Mouse (Mus musculus) heart, postnatal 0 days (tissue): ENCODE data around the gene Ifna7. TPM values are rescaled to one million over a fixed set of nuclear protein-coding genes. Genes with fewer than 3 reads are reported as not detected.
"Not testable (repeated sequence)": the region's sequence is repeated elsewhere in the genome, so short reads cannot be mapped to it uniquely, and the experiment has no call there.

Source experiments
- ATAC-seq: fragments of 200-750 bp; cut with Nextera tagmentation; 2 replicates; pipeline ENCODE4 v1.8.0; 2017; ENCODE audit warnings: low read depth, moderate number of reproducible peaks, moderate library complexity; ENCODE audit not compliant: insufficient read depth
- DNase-seq: peaks from one replicate; pipeline ENCODE4 v3.0.0-alpha.2; 2016; ENCODE audit warnings: low spot score
- H3K27ac ChIP-seq: fragments of 300-500 bp; sonication (generic); 2 replicates; pipeline ENCODE4 v1.5.1; 2014; ENCODE audit warnings: low read depth, mild to moderate bottlenecking
- H3K27me3 ChIP-seq: fragments of 300-500 bp; sonication (generic); 2 replicates; pipeline ENCODE4 v1.6.1; 2014; ENCODE audit warnings: low read length, mixed read lengths; ENCODE audit not compliant: control insufficient read depth, insufficient read depth
- H3K36me3 ChIP-seq: fragments of 300-500 bp; sonication (generic); replicated peaks from 2 replicates; pipeline ENCODE4 v1.6.1; 2014; ENCODE audit warnings: low read length, mixed read lengths; ENCODE audit not compliant: control insufficient read depth, insufficient read depth
- H3K4me1 ChIP-seq: fragments of 300-500 bp; sonication (generic); 2 replicates; pipeline ENCODE4 v1.6.1; 2014; ENCODE audit warnings: antibody characterized with exemption; ENCODE audit not compliant: control insufficient read depth, insufficient read depth
- H3K4me2 ChIP-seq: fragments of 300-500 bp; sonication (generic); 2 replicates; pipeline ENCODE4 v1.6.1; 2014; ENCODE audit warnings: low read depth, mild to moderate bottlenecking, low read length, moderate library complexity
- H3K4me3 ChIP-seq: fragments of 300-500 bp; sonication (generic); 2 replicates; pipeline ENCODE4 v1.5.1; 2014; ENCODE audit warnings: low read depth, low read length
- H3K9ac ChIP-seq: fragments of 300-500 bp; sonication (generic); replicated peaks from 2 replicates; pipeline ENCODE4 v1.6.1; 2014; ENCODE audit warnings: low read depth, low read length, mixed read lengths
- H3K9me3 ChIP-seq: fragments of 300-500 bp; sonication (generic); replicated peaks from 2 replicates; pipeline ENCODE4 v1.6.1; 2016; ENCODE audit warnings: low read length; ENCODE audit not compliant: control insufficient read depth
- CTCF ChIP-seq: IDR thresholded peaks from 2 replicates; pipeline ENCODE4 v1.5.1; 2016; ENCODE audit warnings: antibody characterized with exemption, control low read depth, low read depth
- EP300 ChIP-seq: IDR thresholded peaks from 2 replicates; pipeline ENCODE4 v1.6.1; 2016; ENCODE audit warnings: antibody characterized with exemption, low read depth
- WGBS: fragments of 180-500 bp; shearing (Covaris S2); extraction: QIAGEN DNeasy Blood & Tissue Kit; methylation state at CpG from one replicate; pipeline ENCODE4 v1.1.7; 2014; 5-methylcytosine and 5-hydroxymethylcytosine counted together
- polyA plus RNA-seq: library from polyadenylated mRNA; unstranded; fragments of >200 nt; fragmentation: Nextera tagmentation; extraction: Ambion mirVana; gene quantifications from 2 replicates; pipeline ENCODE4 v1.2.1, GENCODE M21; 2015
- total RNA-seq: library from RNA; depleted of rRNA; stranded (reverse); fragments of >200 nt; gene quantifications from 2 replicates; pipeline ENCODE4 v1.2.3, GENCODE M21; 2014; ENCODE audit warnings: low replicate concordance

Gene Ifna7
- total and polyA plus RNA-seq, 2 experiments from 2014 or later = not detected

DNA sequence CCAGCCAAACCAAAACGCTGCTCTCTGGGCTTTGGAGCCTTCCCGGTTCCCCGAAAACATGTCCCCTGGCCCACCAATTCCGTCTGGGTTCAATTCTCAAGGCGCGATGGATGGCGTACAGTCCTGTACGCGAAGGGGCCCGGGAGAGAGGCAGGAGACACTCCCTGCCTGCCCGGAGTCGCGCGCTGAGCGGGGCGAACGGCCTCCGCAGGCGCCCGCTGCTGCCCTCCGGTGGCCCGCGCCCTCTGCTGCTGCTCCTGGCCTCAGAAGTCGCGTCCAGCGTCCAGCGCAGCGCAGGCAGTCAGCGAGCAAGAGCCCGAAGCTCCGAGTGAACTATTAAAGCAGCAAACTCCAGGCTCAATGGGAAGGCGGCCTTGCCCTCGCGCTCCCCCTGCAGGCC is 10.3 kb upstream of the Ifna7 start:
- H3K9ac ChIP-seq, H3K27ac ChIP-seq, DNase-seq, H3K4me2 ChIP-seq, H3K27me3 ChIP-seq, ATAC-seq, H3K9me3 ChIP-seq, H3K4me1 ChIP-seq, H3K36me3 ChIP-seq: not testable (repeated sequence)
- TF ChIP-seq CTCF = peak; percentile 32
- WGBS = 0% methylated on average over 4 of the region's 34 CpGs
- 0 out of 2 replicates have a peak overlapping the region, but pooled peaks have one; percentile 24 for H3K4me3 ChIP-seq

- no peaks in the 10 kb centered on the region for H3K4me1 ChIP-seq
- WGBS = 57% methylated on average over 1 of the region's 1 CpGs
- ATAC-seq (no peak), DNase-seq (no peak)
- no peak within 1 kb of the TSS for H3K4me3 ChIP-seq
- no peaks in the 10 kb centered on the region for H3K36me3 ChIP-seq
- no peaks in the 10 kb centered on the region for H3K27me3 ChIP-seq
- no peak within 1 kb of the TSS for H3K4me2 ChIP-seq
- no peak for TF ChIP-seq CTCF
- TF ChIP-seq EP300 = no peak
- no peak within 1 kb of the TSS for H3K9ac ChIP-seq
- H3K27ac ChIP-seq = no peak within 1 kb of the TSS
- H3K9me3 ChIP-seq = no peaks in the 10 kb centered on the region
Observed at GRCm38 (mm10) chr4:88819659-88820058, 3.6 kb downstream of the Ifna7 start, which contains the start of gene Ifna11. TSS of gene Ifna11 (plus strand) at chr4:88819959.

DNA sequence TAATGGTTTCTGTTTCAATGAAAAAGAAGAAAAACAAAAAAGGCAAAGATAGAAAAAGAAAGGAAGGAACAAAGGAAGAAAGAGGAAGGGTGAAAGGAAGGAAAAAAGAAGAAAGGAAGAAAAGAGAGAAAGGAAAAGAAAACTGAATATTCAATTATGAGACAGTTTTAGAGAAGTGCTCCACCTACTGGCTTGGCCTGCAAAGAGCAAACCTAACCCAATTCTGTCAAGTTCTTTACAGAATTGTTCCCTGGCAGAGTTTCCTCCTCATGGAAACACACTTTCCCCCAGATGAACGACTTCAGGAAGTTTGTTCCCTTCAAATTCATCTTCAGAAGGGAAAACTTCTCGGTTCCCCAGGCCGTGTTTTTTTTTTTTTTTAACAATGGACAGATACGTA is 7.0 kb downstream of the Ifna7 start:
- Histone ChIP-seq H3K4me1 (no peaks in the 10 kb centered on the region), H3K27ac (no peak overlapping the region), H3K4me3 (no peak overlapping the region), H3K4me2 (no peak overlapping the region), H3K27me3 (no peaks in the 10 kb centered on the region), H3K9ac (no peak overlapping the region), H3K36me3 (no peaks in the 10 kb centered on the region), H3K9me3 (no peaks in the 10 kb centered on the region)
- ATAC-seq = no peak
- DNase-seq = no peak
- TF ChIP-seq EP300 (no peak), CTCF (peak; percentile 42)
- whole genome bisulfite sequencing = 25% methylated on average over 4 of the region's 4 CpGs

DNA sequence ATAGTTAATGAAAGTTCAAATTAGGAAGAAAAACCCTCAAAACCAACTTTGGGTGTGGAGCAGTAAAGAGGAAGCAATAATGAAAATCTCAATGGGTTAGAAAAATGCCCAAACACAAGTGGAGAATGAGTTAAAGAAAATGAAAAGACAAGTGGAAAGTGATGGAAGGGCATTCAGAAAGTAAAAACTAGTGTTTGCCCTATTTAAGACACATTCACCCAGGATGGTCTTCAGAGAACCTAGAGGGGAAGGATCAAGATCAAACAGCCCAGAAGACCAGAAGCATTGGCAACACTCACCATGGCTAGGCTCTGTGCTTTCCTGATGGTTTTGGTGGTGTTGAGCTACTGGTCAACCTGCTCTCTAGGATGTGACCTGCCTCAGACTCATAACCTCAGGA is 11.1 kb downstream of the Ifna7 start, which contains the start of gene Ifna6:
Gene Ifna6 (plus strand): TSS at position 301 of the 400 bp plus-strand sequence.
- H3K36me3 ChIP-seq, H3K4me1 ChIP-seq, H3K27me3 ChIP-seq, H3K27ac ChIP-seq, H3K9ac ChIP-seq, H3K4me3 ChIP-seq, H3K4me2 ChIP-seq, H3K9me3 ChIP-seq, DNase-seq, ATAC-seq: not testable (repeated sequence)

DNA sequence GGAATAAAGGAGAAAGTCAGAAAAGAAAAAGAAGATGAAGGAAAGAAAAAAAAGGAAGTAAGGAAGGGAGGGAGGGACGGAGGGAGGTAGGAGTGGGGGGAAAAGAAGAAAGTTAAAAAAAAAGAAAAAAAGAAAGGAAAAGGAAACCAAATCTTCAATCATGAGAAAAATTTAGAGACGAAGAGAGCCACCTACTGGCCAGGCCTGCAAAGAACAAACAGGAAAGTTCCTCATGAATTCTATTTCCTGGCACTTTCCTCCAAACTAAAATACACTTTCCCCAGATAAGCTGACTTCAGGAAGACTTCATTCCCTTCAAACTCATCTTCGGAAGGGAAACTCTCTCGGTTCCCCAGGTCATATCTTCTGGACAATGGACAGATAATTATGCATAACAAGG is 14.5 kb downstream of the Ifna7 start:
- Histone ChIP-seq H3K27ac (no peak overlapping the region), H3K9me3 (no peaks in the 10 kb centered on the region), H3K4me1 (no peaks in the 10 kb centered on the region), H3K36me3 (no peaks in the 10 kb centered on the region), H3K9ac (no peak overlapping the region), H3K27me3 (no peaks in the 10 kb centered on the region), H3K4me2 (no peak overlapping the region), H3K4me3 (no peak overlapping the region)
- no peak for DNase-seq
- TF ChIP-seq CTCF (peak; percentile 37), EP300 (no peak)
- WGBS = 17% methylated on average over 4 of the region's 4 CpGs
- no peak for ATAC-seq

GRCm38 (mm10) chr4:88835225-88835624 is 19.2 kb downstream of the Ifna7 start, which contains the start of gene Ifna5:
TSS of gene Ifna5 (plus strand) at chr4:88835525.
- H3K27me3 ChIP-seq, H3K4me2 ChIP-seq, H3K27ac ChIP-seq, H3K9me3 ChIP-seq, H3K4me3 ChIP-seq, ATAC-seq, DNase-seq, H3K4me1 ChIP-seq, H3K36me3 ChIP-seq, H3K9ac ChIP-seq: not testable (repeated sequence)
- 82% methylated on average over 1 of the region's 1 CpGs for WGBS
